Mouse (Mus musculus) bone marrow, adult 2 months (tissue): ENCODE data around the gene Ctsd.
A peak's percentile ranks its signal among the peaks of the same experiment; 100 is the strongest.

Source experiments
- CTCF ChIP-seq: fragments of 200-500 bp; IDR thresholded peaks from 2 replicates; pipeline ENCODE4 v1.5.1; 2011; ENCODE audit warnings: low read length, control low read depth; ENCODE audit not compliant: control insufficient read depth, insufficient read depth
- POLR2A ChIP-seq: fragments of 200-500 bp; IDR thresholded peaks from 2 replicates; pipeline ENCODE4 v1.6.1; 2011; ENCODE audit warnings: low read depth, mild to moderate bottlenecking, control low read depth, low read length, borderline replicate concordance; ENCODE audit not compliant: control insufficient read depth

GRCm38 (mm10) chr7:142425641-142426213 lies 37.9 kb upstream of the Ctsd start:
- peak; percentile 58 for TF ChIP-seq CTCF
- TF ChIP-seq POLR2A = no peak
